Mouse (Mus musculus): Measurements from ENCODE around the gene Chrna4. TPM values are rescaled to one million over a fixed set of nuclear protein-coding genes. Genes with fewer than 3 reads are reported as not detected.

The Chrna4 gene
- polyA plus RNA-seq, 1 experiment: not detected

- no peak for TF ChIP-seq REST (IDR thresholded peaks at IDR 0.05; ENCODE audit: insufficient read depth, insufficient read length)
- TF ChIP-seq MYOG (IDR thresholded peaks at IDR 0.05; ENCODE audit: control insufficient read depth in 1 of 3, insufficient read depth in 1 of 3, insufficient read length in 2 of 3, low read depth in 2 of 3): no peak
- no peak for TF ChIP-seq USF1 (IDR thresholded peaks at IDR 0.05; ENCODE audit: low read depth)
- TF ChIP-seq POLR2A (IDR thresholded peaks at IDR 0.05; ENCODE audit: insufficient read length, low read depth): no peak
- no peak for TF ChIP-seq CEBPB (IDR thresholded peaks at IDR 0.05; ENCODE audit: insufficient read depth, poor library complexity, severe bottlenecking)
- TF ChIP-seq MAX (IDR thresholded peaks at IDR 0.05; ENCODE audit: low read depth): no peak
- no peak for TF ChIP-seq SRF (IDR thresholded peaks at IDR 0.05; ENCODE audit: control insufficient read depth, insufficient read length, low read depth)
- TF ChIP-seq TCF12 (IDR thresholded peaks at IDR 0.05; ENCODE audit: insufficient read depth, poor library complexity, severe bottlenecking): no peak
- TF ChIP-seq MYOD1 (IDR thresholded peaks at IDR 0.05; ENCODE audit: control insufficient read depth in 1 of 3, insufficient read length in 2 of 3, low read depth in 2 of 3): no peak
- no peak for TF ChIP-seq TCF3 (IDR thresholded peaks at IDR 0.05; ENCODE audit: insufficient read length, low read depth)
- no peak for TF ChIP-seq POLR2AphosphoS2 (IDR thresholded peaks at IDR 0.05; ENCODE audit: insufficient read length, low read depth)
- no peak for TF ChIP-seq E2F4 (IDR thresholded peaks at IDR 0.05; ENCODE audit: insufficient read depth)
- Histone ChIP-seq H3ac (ENCODE audit: control insufficient read depth, insufficient read length) (no peak overlapping the region), H3K4me2 (ENCODE audit: low read depth) (no peak overlapping the region), H3K79me2 (ENCODE audit: control insufficient read depth, insufficient read depth) (no peaks in the 10 kb centered on the region), H3K4me3 (no peak overlapping the region), H3K36me3 (ENCODE audit: control insufficient read depth, insufficient read depth) (no peaks in the 10 kb centered on the region), H3K27me3 (ENCODE audit: control insufficient read depth, insufficient read depth, insufficient read length) (peaks cover 98% of the 10 kb centered on the region)
Measured at GRCm38 (mm10) chr2:181036561-181036960, 6.8 kb downstream of the Chrna4 start.

- TF ChIP-seq MYOG (IDR thresholded peaks at IDR 0.05; ENCODE audit: control insufficient read depth in 1 of 3, insufficient read depth in 1 of 3, insufficient read length in 2 of 3, low read depth in 2 of 3) (no peak), USF1 (IDR thresholded peaks at IDR 0.05; ENCODE audit: low read depth) (no peak), MYOD1 (IDR thresholded peaks at IDR 0.05; ENCODE audit: control insufficient read depth in 1 of 3, insufficient read length in 2 of 3, low read depth in 2 of 3) (no peak), CEBPB (IDR thresholded peaks at IDR 0.05; ENCODE audit: insufficient read depth, poor library complexity, severe bottlenecking) (no peak), E2F4 (IDR thresholded peaks at IDR 0.05; ENCODE audit: insufficient read depth) (no peak), TCF12 (IDR thresholded peaks at IDR 0.05; ENCODE audit: insufficient read depth, poor library complexity, severe bottlenecking) (no peak), SRF (IDR thresholded peaks at IDR 0.05; ENCODE audit: control insufficient read depth, insufficient read length, low read depth) (no peak), REST (IDR thresholded peaks at IDR 0.05; ENCODE audit: insufficient read depth, insufficient read length) (no peak), POLR2AphosphoS2 (IDR thresholded peaks at IDR 0.05; ENCODE audit: insufficient read length, low read depth) (no peak), POLR2A (IDR thresholded peaks at IDR 0.05; ENCODE audit: insufficient read length, low read depth) (no peak), MAX (IDR thresholded peaks at IDR 0.05; ENCODE audit: low read depth) (no peak), TCF3 (IDR thresholded peaks at IDR 0.05; ENCODE audit: insufficient read length, low read depth) (no peak)
- H3K4me3 ChIP-seq: no peak overlapping the region
- H3K27me3 ChIP-seq (ENCODE audit: control insufficient read depth, insufficient read depth, insufficient read length): peaks cover 98% of the 10 kb centered on the region
Measured at GRCm38 (mm10) chr2:181035186-181035585, 8.2 kb downstream of the Chrna4 start.

GRCm38 (mm10) chr2:181033310-181033709 is 10.0 kb downstream of the Chrna4 start:
- no peak overlapping the region for H3ac ChIP-seq (ENCODE audit: control insufficient read depth, insufficient read length)
- peaks cover 98% of the 10 kb centered on the region for H3K27me3 ChIP-seq (ENCODE audit: control insufficient read depth, insufficient read depth, insufficient read length)
- no peak overlapping the region for H3K4me3 ChIP-seq

More at GRCm38 (mm10) chr2:181035186-181035585, 8.2 kb downstream of the Chrna4 start:
- Histone ChIP-seq H3K4me2 (ENCODE audit: low read depth) (no peak overlapping the region), H3ac (ENCODE audit: control insufficient read depth, insufficient read length) (no peak overlapping the region), H3K36me3 (ENCODE audit: control insufficient read depth, insufficient read depth) (no peaks in the 10 kb centered on the region), H3K79me2 (ENCODE audit: control insufficient read depth, insufficient read depth) (no peaks in the 10 kb centered on the region)

GRCm38 (mm10) chr2:181032407-181032806 is 10.9 kb downstream of the Chrna4 start:
- H3ac ChIP-seq (ENCODE audit: control insufficient read depth, insufficient read length): no peak overlapping the region
- no peak overlapping the region for H3K4me2 ChIP-seq (ENCODE audit: low read depth)
- no peak overlapping the region for H3K4me3 ChIP-seq
- H3K36me3 ChIP-seq (ENCODE audit: control insufficient read depth, insufficient read depth): no peaks in the 10 kb centered on the region
- H3K27me3 ChIP-seq (ENCODE audit: control insufficient read depth, insufficient read depth, insufficient read length): peaks cover 97% of the 10 kb centered on the region
- H3K79me2 ChIP-seq (ENCODE audit: control insufficient read depth, insufficient read depth): no peaks in the 10 kb centered on the region
- TF ChIP-seq USF1 (IDR thresholded peaks at IDR 0.05; ENCODE audit: low read depth): no peak
- no peak for TF ChIP-seq POLR2A (IDR thresholded peaks at IDR 0.05; ENCODE audit: insufficient read length, low read depth)
- TF ChIP-seq MAX (IDR thresholded peaks at IDR 0.05; ENCODE audit: low read depth): no peak
- TF ChIP-seq POLR2AphosphoS2 (IDR thresholded peaks at IDR 0.05; ENCODE audit: insufficient read length, low read depth): no peak
- TF ChIP-seq REST (IDR thresholded peaks at IDR 0.05; ENCODE audit: insufficient read depth, insufficient read length): no peak
- TF ChIP-seq TCF3 (IDR thresholded peaks at IDR 0.05; ENCODE audit: insufficient read length, low read depth): no peak
- TF ChIP-seq SRF (IDR thresholded peaks at IDR 0.05; ENCODE audit: control insufficient read depth, insufficient read length, low read depth): no peak
- no peak for TF ChIP-seq CEBPB (IDR thresholded peaks at IDR 0.05; ENCODE audit: insufficient read depth, poor library complexity, severe bottlenecking)
- no peak for TF ChIP-seq TCF12 (IDR thresholded peaks at IDR 0.05; ENCODE audit: insufficient read depth, poor library complexity, severe bottlenecking)

More at GRCm38 (mm10) chr2:181033310-181033709, 10.0 kb downstream of the Chrna4 start:
- H3K4me2 ChIP-seq (ENCODE audit: low read depth): no peak overlapping the region
- no peaks in the 10 kb centered on the region for H3K79me2 ChIP-seq (ENCODE audit: control insufficient read depth, insufficient read depth)
- H3K36me3 ChIP-seq (ENCODE audit: control insufficient read depth, insufficient read depth): no peaks in the 10 kb centered on the region
- no peak for TF ChIP-seq REST (IDR thresholded peaks at IDR 0.05; ENCODE audit: insufficient read depth, insufficient read length)
- no peak for TF ChIP-seq MYOG (IDR thresholded peaks at IDR 0.05; ENCODE audit: control insufficient read depth in 1 of 3, insufficient read depth in 1 of 3, insufficient read length in 2 of 3, low read depth in 2 of 3)
- no peak for TF ChIP-seq TCF12 (IDR thresholded peaks at IDR 0.05; ENCODE audit: insufficient read depth, poor library complexity, severe bottlenecking)
- TF ChIP-seq USF1 (IDR thresholded peaks at IDR 0.05; ENCODE audit: low read depth): no peak
- TF ChIP-seq MYOD1 (IDR thresholded peaks at IDR 0.05; ENCODE audit: control insufficient read depth in 1 of 3, insufficient read length in 2 of 3, low read depth in 2 of 3): no peak
- no peak for TF ChIP-seq CEBPB (IDR thresholded peaks at IDR 0.05; ENCODE audit: insufficient read depth, poor library complexity, severe bottlenecking)
- no peak for TF ChIP-seq E2F4 (IDR thresholded peaks at IDR 0.05; ENCODE audit: insufficient read depth)
- no peak for TF ChIP-seq SRF (IDR thresholded peaks at IDR 0.05; ENCODE audit: control insufficient read depth, insufficient read length, low read depth)
- TF ChIP-seq POLR2A (IDR thresholded peaks at IDR 0.05; ENCODE audit: insufficient read length, low read depth): no peak
- no peak for TF ChIP-seq TCF3 (IDR thresholded peaks at IDR 0.05; ENCODE audit: insufficient read length, low read depth)
- no peak for TF ChIP-seq POLR2AphosphoS2 (IDR thresholded peaks at IDR 0.05; ENCODE audit: insufficient read length, low read depth)
- no peak for TF ChIP-seq MAX (IDR thresholded peaks at IDR 0.05; ENCODE audit: low read depth)
